Mouse (Mus musculus): ENCODE measurements around the gene Senp8.

- TF ChIP-seq CTCF (IDR thresholded peaks at IDR 0.05; ENCODE audit: insufficient read depth, low read depth, low read length) (no peak), POLR2A (IDR thresholded peaks at IDR 0.05; ENCODE audit: insufficient read depth, low read depth, low read length) (no peak)
Measured at GRCm38 (mm10) chr9:59723096-59723657, 27.3 kb downstream of the Senp8 start.
